Mouse (Mus musculus): Measurements from ENCODE around the gene Rnf111. TPM values are rescaled to one million over a fixed set of nuclear protein-coding genes. Genes with fewer than 3 reads are reported as not detected.
"Not testable (repeated sequence)": the region's sequence is repeated elsewhere in the genome, so short reads cannot be mapped to it uniquely, and the experiment has no call there.

The Rnf111 gene
- polyA plus RNA-seq, 1 experiment from 2014 or later = 32.4 TPM

DNA sequence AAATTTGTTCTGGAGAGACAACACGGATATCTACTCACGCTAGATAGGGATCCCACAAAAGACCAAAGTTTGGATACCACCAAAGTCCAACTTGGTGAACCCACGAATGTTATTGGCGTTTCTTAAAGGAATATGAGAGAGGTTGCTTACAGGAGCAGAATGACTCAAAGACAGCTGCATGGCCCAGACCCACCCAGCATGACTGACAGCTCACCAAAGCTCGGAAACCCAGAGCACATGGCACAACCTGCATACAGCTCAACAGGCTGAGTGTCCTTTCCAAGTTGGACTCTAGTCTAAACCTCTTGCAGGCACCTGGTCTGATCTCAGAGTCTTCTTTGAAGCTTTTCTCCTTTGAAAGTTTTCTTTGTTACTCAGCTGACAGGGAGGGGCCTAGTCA is 20.0 kb downstream of the Rnf111 start:
- Histone ChIP-seq H3K27ac (ENCODE audit: low read depth, low read length) (no peak overlapping the region), H3K9ac (replicated peaks; ENCODE audit: low read depth, low read length) (no peak overlapping the region), H3K4me1 (ENCODE audit: control insufficient read depth, insufficient read depth, low read length) (no peaks in the 10 kb centered on the region), H3K4me2 (ENCODE audit: low read depth, low read length) (no peak overlapping the region), H3K36me3 (ENCODE audit: control insufficient read depth, insufficient read depth, low read length) (no peaks in the 10 kb centered on the region), H3K9me3 (ENCODE audit: control insufficient read depth, low read length) (no peaks in the 10 kb centered on the region), H3K4me3 (ENCODE audit: low read depth, low read length) (no peak overlapping the region), H3K27me3 (ENCODE audit: control insufficient read depth, insufficient read depth, low read length) (no peaks in the 10 kb centered on the region)
- 96% methylated on average over 5 of the region's 5 CpGs for WGBS
- ATAC-seq (ENCODE audit: low read depth) = no peak

DNA sequence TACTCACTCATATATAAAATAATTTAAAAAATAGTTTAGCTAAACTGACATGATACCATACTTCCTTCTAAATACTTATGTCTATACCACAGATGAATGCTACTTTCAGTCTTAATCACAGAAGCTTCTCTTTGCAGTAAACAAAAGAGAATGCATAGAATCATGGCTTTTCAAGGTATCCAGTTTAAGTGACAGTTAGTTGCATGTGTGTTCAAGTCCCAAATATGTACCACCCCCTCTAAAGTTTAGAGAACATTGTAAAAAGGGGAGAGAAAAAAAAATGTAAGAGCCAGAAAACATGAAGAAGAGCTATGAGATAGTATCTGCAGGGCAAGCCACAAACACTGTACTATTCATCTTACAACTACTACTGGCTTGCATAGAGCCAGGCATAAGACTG is 21.7 kb downstream of the Rnf111 start:
- no peak overlapping the region for H3K9ac ChIP-seq (replicated peaks; ENCODE audit: low read depth, low read length)
- H3K4me1 ChIP-seq (ENCODE audit: control insufficient read depth, insufficient read depth, low read length) = no peaks in the 10 kb centered on the region
- no peak overlapping the region for H3K4me2 ChIP-seq (ENCODE audit: low read depth, low read length)
- no peaks in the 10 kb centered on the region for H3K27me3 ChIP-seq (ENCODE audit: control insufficient read depth, insufficient read depth, low read length)
- H3K9me3 ChIP-seq (ENCODE audit: control insufficient read depth, low read length) = no peaks in the 10 kb centered on the region
- ATAC-seq (ENCODE audit: low read depth) = no peak
- no peak overlapping the region for H3K27ac ChIP-seq (ENCODE audit: low read depth, low read length)
- no peak overlapping the region for H3K4me3 ChIP-seq (ENCODE audit: low read depth, low read length)
- no peaks in the 10 kb centered on the region for H3K36me3 ChIP-seq (ENCODE audit: control insufficient read depth, insufficient read depth, low read length)

DNA sequence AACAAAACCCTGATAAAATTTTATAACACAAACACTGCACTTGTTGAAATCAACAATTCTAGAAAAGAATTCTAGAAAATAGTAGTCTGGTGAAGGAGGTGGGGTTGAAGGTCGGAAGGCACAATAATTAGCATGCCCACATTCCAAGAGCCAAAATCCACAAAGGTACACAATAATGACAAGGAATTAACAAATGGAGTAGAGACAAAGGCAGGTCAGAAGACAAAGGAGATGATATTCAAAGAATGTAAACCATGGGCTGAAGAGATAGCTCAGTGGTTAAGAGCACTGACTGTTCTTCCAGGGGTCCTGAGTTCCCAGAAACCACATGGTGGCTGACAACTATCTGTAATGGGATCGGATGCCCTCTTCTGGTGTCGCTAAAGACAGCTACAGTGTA is 26.3 kb downstream of the Rnf111 start:
- ATAC-seq (ENCODE audit: low read depth) = no peak
- Histone ChIP-seq H3K9ac (replicated peaks; ENCODE audit: low read depth, low read length) (no peak overlapping the region), H3K4me2 (ENCODE audit: low read depth, low read length) (no peak overlapping the region), H3K9me3 (ENCODE audit: control insufficient read depth, low read length) (no peaks in the 10 kb centered on the region), H3K27ac (ENCODE audit: low read depth, low read length) (no peak overlapping the region), H3K4me1 (ENCODE audit: control insufficient read depth, insufficient read depth, low read length) (no peaks in the 10 kb centered on the region), H3K36me3 (ENCODE audit: control insufficient read depth, insufficient read depth, low read length) (no peaks in the 10 kb centered on the region; the same call in none of the 2 replicates), H3K27me3 (ENCODE audit: control insufficient read depth, insufficient read depth, low read length) (no peaks in the 10 kb centered on the region), H3K4me3 (ENCODE audit: low read depth, low read length) (no peak overlapping the region)
- WGBS = 92% methylated on average over 3 of the region's 3 CpGs

DNA sequence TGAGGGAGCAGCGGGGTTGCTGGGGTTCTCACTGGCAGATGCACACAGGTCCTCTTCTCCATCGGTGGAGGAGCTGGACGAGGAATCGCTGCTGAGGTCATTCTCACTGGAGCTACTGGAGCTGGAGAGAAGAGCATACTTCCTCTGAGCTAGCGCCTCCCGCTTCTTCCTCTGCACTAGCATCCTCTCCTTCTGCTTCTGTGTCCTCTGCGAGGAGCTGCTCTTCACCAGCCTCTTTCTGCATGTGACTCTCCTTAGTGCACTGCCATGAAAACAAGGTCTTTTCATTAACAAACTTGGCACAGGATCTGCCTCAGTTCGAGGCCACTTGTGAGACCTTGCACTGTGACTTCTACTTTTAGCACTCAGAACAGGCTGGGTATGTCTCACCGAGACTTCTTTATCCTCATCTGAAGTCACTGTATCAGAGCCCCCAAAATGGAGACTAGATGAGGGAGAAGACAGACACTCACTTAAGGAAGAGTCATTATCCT is 27.7 kb downstream of the Rnf111 start:
- no peaks in the 10 kb centered on the region; the same call in none of the 2 replicates for H3K36me3 ChIP-seq (ENCODE audit: control insufficient read depth, insufficient read depth, low read length)
- H3K4me2 ChIP-seq (ENCODE audit: low read depth, low read length) = no peak overlapping the region
- no peak overlapping the region for H3K4me3 ChIP-seq (ENCODE audit: low read depth, low read length)
- no peaks in the 10 kb centered on the region for H3K4me1 ChIP-seq (ENCODE audit: control insufficient read depth, insufficient read depth, low read length)
- 93% methylated on average over 9 of the region's 9 CpGs for WGBS
- H3K27ac ChIP-seq (ENCODE audit: low read depth, low read length) = no peak overlapping the region
- no peaks in the 10 kb centered on the region for H3K27me3 ChIP-seq (ENCODE audit: control insufficient read depth, insufficient read depth, low read length)
- H3K9me3 ChIP-seq (ENCODE audit: control insufficient read depth, low read length) = no peaks in the 10 kb centered on the region
- H3K9ac ChIP-seq (replicated peaks; ENCODE audit: low read depth, low read length) = no peak overlapping the region
- no peak for ATAC-seq (ENCODE audit: low read depth)

DNA sequence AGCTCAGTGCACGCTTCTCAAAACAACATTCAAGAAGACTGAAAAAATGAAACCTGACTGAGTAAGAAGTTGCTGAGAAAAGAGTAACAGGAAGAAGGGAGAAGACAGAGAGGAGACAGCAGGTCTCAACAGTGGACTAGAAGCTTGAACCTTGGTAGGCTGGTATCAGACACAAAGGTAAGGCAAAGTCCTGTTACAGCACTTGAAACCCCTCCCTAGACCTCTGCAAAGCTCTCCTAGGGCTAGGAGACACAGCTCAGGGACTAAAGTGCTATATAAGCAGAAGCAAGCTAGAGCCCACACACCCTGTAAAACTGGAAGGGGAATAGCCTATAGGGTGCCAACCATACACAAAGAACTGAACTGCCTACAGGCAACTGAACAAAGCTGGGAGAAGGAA is 30.1 kb downstream of the Rnf111 start:
- H3K4me2 ChIP-seq (ENCODE audit: low read depth, low read length) = no peak overlapping the region
- ATAC-seq (ENCODE audit: low read depth) = no peak
- 97% methylated on average over 1 of the region's 1 CpGs for WGBS

DNA sequence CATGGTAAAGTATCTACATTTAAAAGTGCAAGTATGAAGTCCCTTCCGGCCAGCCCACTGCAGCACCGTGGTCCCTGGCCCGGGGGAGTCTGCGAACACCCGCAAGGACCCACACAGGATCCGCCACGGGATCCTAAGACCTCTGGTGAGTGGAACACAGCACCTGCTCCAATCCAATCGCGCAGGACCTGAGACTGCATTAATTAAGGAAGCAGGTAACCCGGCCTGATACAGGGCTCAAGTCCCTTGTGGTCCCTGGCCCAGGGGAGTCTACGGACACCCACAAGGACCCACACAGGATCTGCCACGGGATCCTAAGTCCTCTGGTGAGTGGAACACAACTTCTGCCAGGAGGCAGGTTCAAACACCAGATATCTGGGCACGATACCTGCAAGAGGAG is 40.4 kb downstream of the Rnf111 start:
- H3K27ac ChIP-seq (ENCODE audit: low read depth, low read length); H3K4me2 ChIP-seq (ENCODE audit: low read depth, low read length); H3K36me3 ChIP-seq (ENCODE audit: control insufficient read depth, insufficient read depth, low read length); H3K9ac ChIP-seq (replicated peaks; ENCODE audit: low read depth, low read length); H3K9me3 ChIP-seq (ENCODE audit: control insufficient read depth, low read length); H3K27me3 ChIP-seq (ENCODE audit: control insufficient read depth, insufficient read depth, low read length); ATAC-seq (ENCODE audit: low read depth); H3K4me3 ChIP-seq (ENCODE audit: low read depth, low read length); H3K4me1 ChIP-seq (ENCODE audit: control insufficient read depth, insufficient read depth, low read length): not testable (repeated sequence)
- 96% methylated on average over 11 of the region's 13 CpGs for WGBS

More for the DNA sequence above, 30.1 kb downstream of the Rnf111 start:
- Histone ChIP-seq H3K9me3 (ENCODE audit: control insufficient read depth, low read length) (no peaks in the 10 kb centered on the region), H3K4me1 (ENCODE audit: control insufficient read depth, insufficient read depth, low read length) (no peaks in the 10 kb centered on the region), H3K4me3 (ENCODE audit: low read depth, low read length) (no peak overlapping the region), H3K27ac (ENCODE audit: low read depth, low read length) (no peak overlapping the region), H3K9ac (replicated peaks; ENCODE audit: low read depth, low read length) (no peak overlapping the region), H3K36me3 (ENCODE audit: control insufficient read depth, insufficient read depth, low read length) (no peaks in the 10 kb centered on the region; the same call in none of the 2 replicates), H3K27me3 (ENCODE audit: control insufficient read depth, insufficient read depth, low read length) (no peaks in the 10 kb centered on the region)

DNA sequence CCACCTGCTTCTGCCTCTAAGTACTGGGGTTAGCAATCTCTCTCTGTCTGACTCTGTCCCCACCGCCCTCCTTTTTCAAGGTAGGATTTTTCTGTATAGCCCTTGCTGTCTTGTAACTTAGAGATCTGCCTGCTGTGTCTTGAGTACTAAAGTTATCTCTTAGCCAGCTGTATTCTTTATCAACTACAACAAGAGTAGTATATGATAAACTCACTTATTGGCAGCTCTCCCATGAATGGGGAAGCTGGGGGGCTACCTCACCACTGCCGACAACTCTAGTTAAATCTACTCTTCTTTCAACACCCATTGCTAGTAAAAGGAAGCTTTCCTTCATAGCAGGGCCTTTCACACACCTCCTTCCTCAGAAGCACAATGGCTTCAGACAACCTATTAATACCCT is 51.2 kb downstream of the Rnf111 start:
- Histone ChIP-seq H3K36me3 (ENCODE audit: control insufficient read depth, insufficient read depth, low read length) (peaks cover 24% of the 10 kb centered on the region; the same call in 1 of the 2 replicates), H3K27me3 (ENCODE audit: control insufficient read depth, insufficient read depth, low read length) (no peaks in the 10 kb centered on the region), H3K9ac (replicated peaks; ENCODE audit: low read depth, low read length) (no peak overlapping the region), H3K9me3 (ENCODE audit: control insufficient read depth, low read length) (no peaks in the 10 kb centered on the region), H3K4me1 (ENCODE audit: control insufficient read depth, insufficient read depth, low read length) (no peaks in the 10 kb centered on the region), H3K4me2 (ENCODE audit: low read depth, low read length) (no peak overlapping the region), H3K27ac (ENCODE audit: low read depth, low read length) (no peak overlapping the region), H3K4me3 (ENCODE audit: low read depth, low read length) (no peak overlapping the region)
- WGBS = 94% methylated on average over 2 of the region's 2 CpGs
- ATAC-seq (ENCODE audit: low read depth) = no peak

DNA sequence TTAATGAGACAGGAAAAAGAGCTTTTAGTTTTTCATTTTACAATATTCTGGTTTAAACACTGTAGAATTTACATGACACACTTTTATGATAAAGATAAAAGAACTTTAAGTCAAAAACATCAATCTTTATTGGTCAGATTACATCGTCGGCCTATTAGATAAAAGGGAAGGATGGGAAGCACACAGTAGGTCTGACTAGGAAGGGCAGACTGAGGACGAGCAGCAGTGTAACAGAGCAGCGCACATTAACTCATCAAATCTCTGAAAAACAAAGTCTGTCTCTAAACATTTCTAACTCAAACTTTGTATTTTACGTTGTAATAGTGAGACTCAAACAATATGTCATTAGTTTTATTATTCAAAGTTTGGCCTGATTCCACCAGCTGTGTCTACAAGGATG is 54.5 kb downstream of the Rnf111 start:
- Histone ChIP-seq H3K27me3 (ENCODE audit: control insufficient read depth, insufficient read depth, low read length) (no peaks in the 10 kb centered on the region), H3K4me1 (ENCODE audit: control insufficient read depth, insufficient read depth, low read length) (no peaks in the 10 kb centered on the region), H3K4me2 (ENCODE audit: low read depth, low read length) (no peak overlapping the region), H3K4me3 (ENCODE audit: low read depth, low read length) (no peak overlapping the region), H3K36me3 (ENCODE audit: control insufficient read depth, insufficient read depth, low read length) (peaks cover 16% of the 10 kb centered on the region; the same call in 1 of the 2 replicates), H3K27ac (ENCODE audit: low read depth, low read length) (no peak overlapping the region), H3K9ac (replicated peaks; ENCODE audit: low read depth, low read length) (no peak overlapping the region), H3K9me3 (ENCODE audit: control insufficient read depth, low read length) (no peaks in the 10 kb centered on the region)
- ATAC-seq (ENCODE audit: low read depth) = no peak
- WGBS = 98% methylated on average over 5 of the region's 5 CpGs

DNA sequence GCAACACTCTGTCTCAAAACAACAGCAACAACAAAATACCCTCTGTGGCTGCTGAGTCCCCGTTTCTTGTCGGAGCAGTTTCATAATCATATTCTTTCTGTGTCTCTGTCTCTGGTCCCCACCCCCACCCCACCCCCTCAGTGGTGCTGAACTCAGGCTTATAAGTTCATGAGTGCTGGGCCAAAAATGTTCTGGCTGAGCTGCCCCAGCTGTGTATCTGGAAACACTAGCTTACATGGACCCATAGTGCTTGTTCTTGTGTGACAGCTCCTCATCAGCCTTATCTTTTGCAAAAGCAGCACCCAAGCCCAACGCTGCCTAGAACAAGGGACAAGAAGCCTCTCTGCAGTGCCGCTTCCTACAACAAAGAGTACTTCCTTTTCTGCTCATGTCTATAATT is 63.6 kb downstream of the Rnf111 start:
- Histone ChIP-seq H3K27ac (ENCODE audit: low read depth, low read length) (no peak overlapping the region), H3K9me3 (ENCODE audit: control insufficient read depth, low read length) (no peaks in the 10 kb centered on the region), H3K27me3 (ENCODE audit: control insufficient read depth, insufficient read depth, low read length) (no peaks in the 10 kb centered on the region), H3K36me3 (ENCODE audit: control insufficient read depth, insufficient read depth, low read length) (peaks cover 33% of the 10 kb centered on the region), H3K9ac (replicated peaks; ENCODE audit: low read depth, low read length) (no peak overlapping the region), H3K4me3 (ENCODE audit: low read depth, low read length) (no peak overlapping the region), H3K4me1 (ENCODE audit: control insufficient read depth, insufficient read depth, low read length) (no peaks in the 10 kb centered on the region), H3K4me2 (ENCODE audit: low read depth, low read length) (no peak overlapping the region)
- no peak for ATAC-seq (ENCODE audit: low read depth)
- WGBS = 96% methylated on average over 4 of the region's 4 CpGs
